ENCODE assay signal across 7 mouse cellular contexts in genomic region chr17:52600882-52601371, GRCm38 (mm10). TPM values are rescaled to one million over a fixed set of nuclear protein-coding genes. Genes with fewer than 3 reads are reported as not detected.
A peak's percentile ranks its signal among the peaks of the same experiment; 100 is the strongest.
DNase-seq lines count a peak whose midpoint lies in the region; ATAC-seq and TF ChIP-seq lines count a peak whose summit lies in the region.

No protein-coding gene starts in this region.

- WGBS in small intestine, adult 2 months: under 1% methylated on average over 22 of the region's 22 CpGs

- no peaks in the 10 kb centered on the region; the same call in 1 of the 2 replicates for H3K9me3 ChIP-seq in megakaryocyte, embryonic 14.5 days

- intact Hi-C loops in left cerebral cortex, postnatal 25 days (cut with DNase I): loop anchor here (10.0 kb wide), 1 partner anchor 284 kb away; no protein-coding TSS in a partner anchor

- peak; percentile 3 for DNase-seq in adrenal gland, adult 8-10 months
- DNase-seq in heart, adult 18-20 months: peak; percentile 4 to 14
- DNase-seq in kidney, adult 11 months: peak; percentile 3
- peak; percentile 67 to 83 for DNase-seq in left cerebral cortex, postnatal 25 days (ENCODE audit: low spot score in 2 of 2)

- H3K36me3 ChIP-seq in megakaryocyte, embryonic 14.5 days (replicated peaks; ENCODE audit: low read length): no peaks in the 10 kb centered on the region
- H3K36me3 ChIP-seq in small intestine, adult 2 months (ENCODE audit: control insufficient read depth, insufficient read depth, low read length): no peaks in the 10 kb centered on the region

- peak; percentile 92 for ATAC-seq in common myeloid progenitor, adult 5-6 weeks (replicated peaks; ENCODE audit: low read depth, poor library complexity, severe bottlenecking)

- H3K4me3 ChIP-seq in megakaryocyte, embryonic 14.5 days (replicated peaks): peak overlapping the region; percentile 88
- H3K4me3 ChIP-seq in small intestine, adult 2 months (ENCODE audit: low read depth, low read length): peak overlapping the region; percentile 64

- TF ChIP-seq POLR2A in small intestine, adult 2 months (IDR thresholded peaks at IDR 0.05; ENCODE audit: low read depth, low read length): no peak

- H3K27ac ChIP-seq in small intestine, adult 2 months (ENCODE audit: insufficient read depth, low read depth, low read length): no peak overlapping the region

- TF ChIP-seq CTCF in small intestine, adult 2 months (IDR thresholded peaks at IDR 0.05; ENCODE audit: extremely low read depth, insufficient read length, insufficient replicate concordance, low read depth, low read length): no peak

- peaks cover 36% of the 10 kb centered on the region for H3K27me3 ChIP-seq in megakaryocyte, embryonic 14.5 days (replicated peaks)
- peaks cover 6% of the 10 kb centered on the region; the same call in 1 of the 2 replicates for H3K27me3 ChIP-seq in small intestine, adult 2 months (ENCODE audit: control insufficient read depth, insufficient read depth, low read length)

- H3K4me1 ChIP-seq in megakaryocyte, embryonic 14.5 days: peaks cover 19% of the 10 kb centered on the region
- peaks cover 6% of the 10 kb centered on the region; the same call in 1 of the 2 replicates for H3K4me1 ChIP-seq in small intestine, adult 2 months (ENCODE audit: control insufficient read depth, insufficient read depth, insufficient read length, low read length)

RNA-seq across cellular contexts. Expression of gene Kcnh8, which starts 1.6 kb away (rescaled TPM):
- under 1 TPM in 1 of 4 experiments, not detected in 3; 0.13 TPM for total RNA-seq in adrenal gland, adult 8-10 months (2022)
- total RNA-seq in common myeloid progenitor, adult 5-6 weeks (2017): not detected in 2 replicates
- not detected for total RNA-seq in heart, adult 18-20 months (2021)
- total RNA-seq in left cerebral cortex, postnatal 25 days (2021): under 1 TPM; 0.46 to 0.85 TPM
- not detected in 2 replicates for polyA plus RNA-seq in megakaryocyte, embryonic 14.5 days (2012; ENCODE audit: insufficient read depth, low replicate concordance)
- 0.04 and 0.06 TPM in 2 replicates for polyA plus RNA-seq in small intestine, adult 2 months (2012; rRNA removed)

Comparison
In these comparisons a context has a peak if more than half of its experiments do, and no peak if none do; other contexts are left out.
1. DNase-seq: peak in every context shown above with its lines; median percentile 75 in left cerebral cortex, postnatal 25 days; 9 in heart, adult 18-20 months; 3 in adrenal gland, adult 8-10 months; 3 in kidney, adult 11 months.